Mouse (Mus musculus): ENCODE measurements around the gene Olfr742.

Gene Olfr742

DNA sequence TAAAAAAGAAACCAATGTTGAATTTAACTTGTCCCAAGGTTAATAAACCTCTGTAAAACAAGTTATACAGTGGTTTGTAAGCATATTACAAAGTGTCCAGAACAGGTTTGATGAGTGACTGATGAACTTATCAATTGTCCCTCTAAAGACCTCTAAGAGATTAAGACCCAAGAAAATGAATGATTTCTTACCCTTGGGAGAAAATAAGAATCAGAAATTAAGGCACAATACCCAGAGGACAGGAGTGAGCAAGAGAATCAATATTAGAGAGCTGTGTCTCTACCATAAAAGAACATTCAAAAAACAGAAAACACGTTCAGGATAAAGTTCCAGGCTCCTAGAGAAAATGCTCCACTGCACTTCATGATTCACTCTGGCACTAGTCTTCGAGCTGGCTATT lies at the start of gene Olfr742:
TSS of gene Olfr742 (plus strand) at position 301 of the 400 bp plus-strand sequence.
- in situ Hi-C loops (cut with MboI, MseI) = no loop called here

GRCm38 (mm10) chr14:50472438-50472837 lies 31.0 kb upstream of the Olfr742 start, which contains the start of gene Olfr741:
Gene Olfr741 (plus strand): TSS chr14:50472738.
- in situ Hi-C loops (cut with MboI, MseI) = no loop called here

DNA sequence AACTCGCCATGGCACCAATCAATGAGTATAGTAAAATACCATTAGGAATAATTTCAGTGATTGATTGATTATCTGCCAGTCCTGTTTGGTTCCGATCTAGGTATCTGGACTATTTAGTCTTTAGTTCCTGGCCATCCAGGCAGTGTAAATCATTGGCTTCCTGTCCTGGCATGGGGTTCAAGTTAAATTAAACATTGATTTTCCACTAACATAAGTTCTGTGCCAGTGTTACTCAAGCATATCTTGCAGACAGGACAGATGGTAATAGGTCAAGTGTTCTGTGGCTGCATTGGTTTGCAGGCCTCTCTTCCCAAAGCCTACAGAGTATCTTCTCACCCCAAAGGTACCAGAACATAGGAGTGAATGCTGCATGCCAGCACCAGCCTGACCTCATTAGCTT lies 25.0 kb upstream of the Olfr742 start:
- in situ Hi-C loops (cut with MboI, MseI) = no loop called here

DNA sequence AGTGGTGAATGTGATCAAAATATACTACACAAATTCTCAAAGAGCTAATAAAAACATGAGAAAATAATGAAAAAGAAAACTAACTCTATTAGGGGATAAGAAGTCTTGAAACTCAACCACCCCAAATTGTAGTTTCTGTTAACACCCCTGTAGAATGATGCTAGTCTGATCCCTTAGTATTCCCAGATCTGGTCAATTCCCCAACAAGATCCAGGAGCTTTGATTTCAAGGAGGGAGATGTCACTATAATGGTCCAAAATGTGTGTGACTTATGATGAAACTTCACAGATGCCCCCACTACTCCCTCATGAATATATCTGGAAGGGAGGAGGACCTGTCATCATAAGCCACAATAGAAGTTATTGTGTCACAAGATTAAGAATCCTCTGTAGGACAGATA lies 18.1 kb downstream of the Olfr742 start, which contains the start of gene Olfr743:
TSS of gene Olfr743 (plus strand) at position 301 of the 400 bp plus-strand sequence.
- in situ Hi-C loops (cut with MboI, MseI) = no loop called here

DNA sequence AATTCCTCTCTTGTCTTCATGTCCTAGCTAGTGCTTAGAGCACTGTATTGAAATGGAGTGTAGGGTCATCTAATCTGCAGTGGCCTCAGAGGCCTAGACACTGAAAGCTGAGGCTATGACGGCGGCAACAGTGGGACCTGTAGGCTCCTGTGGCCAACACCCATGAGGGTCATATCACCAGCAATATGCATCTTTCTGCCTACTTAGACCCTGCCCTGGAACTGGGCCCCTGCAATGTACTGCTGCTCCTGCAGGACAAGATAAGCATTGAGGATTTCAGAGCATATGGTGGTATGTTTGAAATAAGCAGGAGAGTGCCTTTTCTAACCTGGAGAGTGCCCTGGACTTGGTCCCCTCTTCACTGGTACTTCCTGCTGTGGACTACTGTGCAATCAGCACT lies 49.3 kb downstream of the Olfr742 start:
- in situ Hi-C loops (cut with MboI, MseI) = no loop called here
